Mouse (Mus musculus): ENCODE results near the gene Irf4.

Irf4 gene

GRCm38 (mm10) chr13:30758789-30759381 lies 9.9 kb downstream of the Irf4 start:
- in situ Hi-C loops (cut with MboI, MseI), result loop anchor here in 1 of 2 experiments (10.0 kb wide), 1 partner anchor 106 kb away; no protein-coding TSS in a partner anchor

DNA sequence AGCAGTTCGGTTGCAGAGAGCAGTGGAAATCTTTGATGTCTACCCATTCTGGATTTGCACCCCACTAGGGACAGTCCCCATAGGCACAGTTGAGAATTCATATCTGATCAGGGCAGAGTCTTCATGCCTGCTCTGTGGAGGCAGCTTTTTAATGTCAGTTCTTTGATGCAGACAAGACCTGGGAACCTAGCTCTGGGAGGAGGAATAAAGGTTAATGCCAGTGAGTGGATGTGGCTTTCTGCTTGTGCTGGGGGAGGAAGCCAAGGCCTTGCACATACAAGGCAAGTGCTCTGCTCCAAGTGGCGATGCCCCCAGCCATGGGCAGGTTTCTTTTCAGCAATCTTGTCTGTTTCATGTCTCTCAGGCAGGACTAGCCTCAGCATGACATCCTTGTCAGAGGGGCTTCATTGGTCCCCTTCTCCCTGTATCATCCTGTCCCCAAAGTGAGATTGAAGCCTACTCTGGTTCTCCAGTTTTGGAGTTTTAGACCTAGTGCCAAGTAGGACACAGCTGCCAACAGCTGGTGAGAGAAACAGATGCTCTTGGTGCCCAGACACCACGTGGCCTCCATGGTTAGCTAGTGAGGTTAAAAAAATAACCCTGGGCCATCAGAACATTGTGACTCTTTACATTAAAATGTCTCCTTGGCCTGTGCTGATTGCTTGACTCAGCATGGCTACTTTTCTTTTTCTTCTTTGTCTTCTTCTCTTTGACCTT lies 11.5 kb downstream of the Irf4 start:
- in situ Hi-C loops (cut with MboI, MseI), result no loop called here

DNA sequence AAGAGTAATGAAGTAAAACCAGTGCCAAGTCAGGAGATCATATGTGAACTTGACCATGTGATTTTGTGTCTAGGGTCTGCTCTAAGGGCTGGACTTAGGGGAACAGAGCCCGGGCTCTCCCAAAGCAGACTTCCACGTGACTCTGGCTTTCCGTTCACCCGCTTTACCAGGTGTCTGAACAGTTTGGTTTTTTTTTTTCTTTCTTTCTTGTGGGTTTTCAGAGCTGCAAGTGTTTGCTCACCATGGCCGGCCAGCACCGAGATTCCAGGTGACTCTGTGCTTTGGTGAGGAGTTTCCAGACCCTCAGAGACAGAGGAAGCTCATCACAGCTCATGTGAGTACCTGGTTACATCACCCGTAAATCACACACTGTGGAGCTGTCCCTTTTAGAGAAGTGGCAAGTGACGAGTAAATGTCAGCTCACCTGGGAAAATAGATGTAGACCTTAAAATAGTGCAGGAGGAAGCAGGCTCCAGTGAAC lies 12.2 kb downstream of the Irf4 start:
- in situ Hi-C loops (cut with MboI, MseI), result no loop called here

- in situ Hi-C loops (cut with MboI, MseI), result no loop called here
Observed at GRCm38 (mm10) chr13:30762224-30762623, 13.2 kb downstream of the Irf4 start.

DNA sequence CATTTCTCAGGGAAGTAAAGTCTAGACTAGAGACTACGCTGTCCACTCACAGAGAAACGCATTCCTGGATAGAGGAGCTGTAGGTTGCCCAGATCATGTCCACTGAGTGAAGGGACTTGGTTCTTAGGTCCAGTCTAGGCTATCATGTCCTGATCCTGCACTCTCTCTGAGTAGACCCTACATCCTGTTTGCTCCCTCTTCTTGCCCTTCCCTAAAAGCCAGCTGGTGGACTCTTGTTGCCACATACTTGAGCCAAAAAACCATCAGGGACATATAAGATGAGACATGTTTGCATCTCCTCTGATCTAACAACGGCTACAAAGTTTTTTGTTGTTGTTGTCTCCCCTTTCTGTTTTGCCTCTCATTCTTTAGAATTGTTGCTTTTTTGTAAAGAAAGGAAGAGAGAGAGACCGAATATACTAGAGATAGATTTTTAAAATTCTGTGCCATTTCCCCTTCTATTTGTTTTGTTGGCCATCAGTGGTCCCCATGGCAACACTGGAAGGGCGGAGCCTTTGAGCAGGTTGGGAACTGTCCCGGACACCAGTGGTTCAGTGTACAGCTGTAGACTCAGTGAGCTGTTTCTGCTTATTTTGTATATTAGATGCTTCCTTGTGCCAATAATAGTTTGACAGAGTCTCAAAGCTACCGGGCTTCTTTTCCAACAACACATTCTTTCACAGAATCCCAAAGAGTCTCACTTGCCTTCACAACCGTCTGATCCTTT lies 15.2 kb downstream of the Irf4 start:
- in situ Hi-C loops (cut with MboI, MseI), result no loop called here

GRCm38 (mm10) chr13:30765906-30766305 lies 16.9 kb downstream of the Irf4 start:
- in situ Hi-C loops (cut with MboI, MseI), result no loop called here

DNA sequence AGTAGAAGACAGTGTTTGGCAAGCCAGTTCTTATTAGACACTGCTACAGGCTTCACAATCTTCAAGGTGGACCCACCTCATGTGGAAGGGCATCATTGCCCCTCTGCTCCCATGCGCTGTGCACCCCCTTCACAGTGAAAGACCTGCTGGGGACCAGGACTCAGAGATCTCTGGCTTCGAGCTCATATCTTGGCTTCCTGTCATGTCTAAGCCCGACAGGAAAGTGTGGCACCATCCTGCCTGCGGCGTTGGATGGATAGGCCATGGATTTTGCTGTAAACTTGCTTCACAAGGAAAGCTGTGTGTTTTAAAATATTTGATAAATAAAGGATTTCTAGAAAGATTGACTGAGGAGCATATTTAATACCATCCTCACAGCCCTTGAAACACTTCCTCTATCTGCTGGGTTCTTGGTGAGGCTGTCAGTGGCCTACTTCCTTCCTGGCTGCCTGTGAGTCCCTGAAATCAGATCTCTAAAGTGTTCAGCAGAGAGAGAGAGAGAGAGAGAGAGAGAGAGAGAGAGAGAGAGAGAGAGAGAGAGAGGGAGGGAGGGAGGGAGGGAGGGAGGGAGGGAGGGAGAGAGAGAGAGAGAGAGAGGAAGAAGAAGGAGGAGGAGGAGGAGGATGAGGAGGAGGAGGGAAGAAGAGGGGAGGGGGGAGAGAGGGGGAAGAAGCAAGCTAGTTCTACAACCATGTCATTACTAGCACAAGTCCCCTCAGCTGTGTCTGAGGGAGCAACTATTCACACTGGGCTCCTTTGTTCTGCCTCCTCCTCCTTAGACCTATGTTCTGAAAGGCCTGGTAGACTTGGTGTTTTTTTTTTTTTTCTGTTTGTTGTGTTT lies 17.8 kb downstream of the Irf4 start:
- in situ Hi-C loops (cut with MboI, MseI), result no loop called here

GRCm38 (mm10) chr13:30767477-30768127 lies 18.6 kb downstream of the Irf4 start:
- in situ Hi-C loops (cut with MboI, MseI), result no loop called here

GRCm38 (mm10) chr13:30776021-30776420 lies 27.0 kb downstream of the Irf4 start:
- in situ Hi-C loops (cut with MboI, MseI), result no loop called here

DNA sequence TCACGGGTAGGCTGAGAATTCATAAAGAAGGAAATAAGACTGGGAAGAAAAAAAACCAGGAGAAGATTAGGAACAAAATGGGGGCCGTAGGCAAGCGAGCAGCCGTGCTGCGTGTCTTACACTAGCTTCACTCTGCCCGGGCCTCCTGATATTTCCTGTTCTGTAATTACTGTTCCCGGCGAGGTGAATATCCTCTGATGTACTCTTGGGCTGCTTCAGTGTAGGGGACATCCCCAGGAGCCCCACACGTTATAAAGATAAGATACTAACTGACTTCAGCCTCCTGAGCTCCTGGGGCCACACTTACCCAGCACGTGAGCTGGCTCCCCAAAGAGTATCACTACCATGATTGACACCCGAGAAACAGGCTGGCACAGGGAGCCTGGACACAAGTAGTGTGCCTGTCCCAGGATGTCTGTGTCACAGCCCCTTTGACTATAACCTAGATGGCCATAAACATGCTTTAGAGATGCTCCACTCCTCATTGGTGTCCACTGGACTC lies 28.7 kb downstream of the Irf4 start:
- in situ Hi-C loops (cut with MboI, MseI), result no loop called here

DNA sequence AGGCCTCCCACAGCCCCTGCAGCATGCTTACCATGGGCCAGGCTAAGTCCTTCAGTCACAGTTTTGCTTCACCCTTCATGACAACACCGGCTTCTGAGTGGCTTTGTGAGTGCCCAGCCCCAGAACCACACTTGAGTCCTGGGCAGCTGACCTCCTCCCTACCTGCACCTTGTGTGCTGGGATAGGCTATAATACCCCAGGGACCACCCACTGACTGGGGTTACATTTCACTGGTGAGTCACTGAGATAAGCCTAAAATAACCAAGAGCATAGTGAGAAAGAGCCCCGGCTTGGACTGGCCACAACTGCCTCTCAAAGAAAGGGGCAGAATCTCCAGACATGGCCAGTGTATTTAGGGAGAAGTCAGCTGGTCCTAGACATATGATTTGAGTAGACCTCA lies 32.9 kb downstream of the Irf4 start:
- in situ Hi-C loops (cut with MboI, MseI), result no loop called here

DNA sequence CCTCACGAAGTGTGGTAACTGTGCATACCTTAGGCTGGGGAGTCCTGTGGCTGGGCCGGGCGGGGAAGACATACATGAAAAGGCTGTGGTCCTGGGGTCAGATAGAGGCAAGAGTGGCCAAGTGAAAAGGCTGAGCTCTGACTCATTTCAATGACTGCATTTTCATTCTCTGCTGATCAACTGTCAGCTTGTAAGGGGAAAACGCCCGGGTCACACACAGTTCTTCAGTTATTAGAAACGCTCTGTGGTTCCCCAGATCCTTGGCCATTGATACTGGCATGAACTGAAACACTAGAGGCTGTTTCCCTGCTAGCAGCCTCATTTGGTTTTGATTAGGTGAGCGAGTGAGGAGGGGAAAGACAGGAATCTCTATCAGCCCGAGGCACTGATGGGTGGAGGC lies 33.4 kb downstream of the Irf4 start:
- in situ Hi-C loops (cut with MboI, MseI), result no loop called here

GRCm38 (mm10) chr13:30785423-30786040 lies 36.5 kb downstream of the Irf4 start:
- in situ Hi-C loops (cut with MboI, MseI), result no loop called here

DNA sequence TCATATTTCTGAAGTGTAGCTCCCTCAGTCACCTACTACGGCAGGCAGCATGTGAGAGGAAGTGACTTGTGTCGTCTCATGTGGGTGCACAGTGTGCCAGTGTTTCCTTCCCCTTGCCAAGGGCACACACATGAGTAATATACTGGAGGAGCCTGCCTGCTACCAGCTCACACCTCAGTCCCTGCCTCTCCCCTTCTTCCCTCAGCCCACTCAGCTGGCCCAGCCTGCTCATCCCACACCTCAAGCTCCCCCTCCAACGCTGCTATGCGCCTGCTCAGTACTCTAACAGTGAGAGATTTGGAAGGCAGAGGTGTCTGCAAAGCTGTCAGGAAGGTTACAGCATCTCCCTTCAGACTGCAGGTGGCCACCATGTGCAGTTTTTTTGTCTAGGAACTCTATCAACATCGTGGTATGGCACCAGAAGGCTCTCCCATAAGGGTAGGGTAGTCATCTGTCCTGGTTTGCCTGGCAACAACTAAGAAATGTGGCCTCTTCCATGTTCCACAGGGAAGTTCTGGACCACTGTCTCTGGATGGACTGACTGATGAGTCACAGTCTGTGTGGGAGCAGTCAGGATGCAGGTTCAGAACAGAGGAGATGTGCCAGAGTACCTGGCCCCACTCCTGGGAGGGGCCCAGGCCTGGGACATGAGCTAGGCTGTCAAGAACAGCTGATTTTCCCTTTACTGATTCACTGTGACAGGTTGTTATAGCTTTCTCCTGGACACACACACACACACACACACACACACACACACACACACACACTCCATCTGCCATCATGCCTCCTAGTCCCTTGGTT lies 37.4 kb downstream of the Irf4 start:
- in situ Hi-C loops (cut with MboI, MseI), result no loop called here

GRCm38 (mm10) chr13:30787036-30787320 lies 38.0 kb downstream of the Irf4 start:
- in situ Hi-C loops (cut with MboI, MseI), result no loop called here

DNA sequence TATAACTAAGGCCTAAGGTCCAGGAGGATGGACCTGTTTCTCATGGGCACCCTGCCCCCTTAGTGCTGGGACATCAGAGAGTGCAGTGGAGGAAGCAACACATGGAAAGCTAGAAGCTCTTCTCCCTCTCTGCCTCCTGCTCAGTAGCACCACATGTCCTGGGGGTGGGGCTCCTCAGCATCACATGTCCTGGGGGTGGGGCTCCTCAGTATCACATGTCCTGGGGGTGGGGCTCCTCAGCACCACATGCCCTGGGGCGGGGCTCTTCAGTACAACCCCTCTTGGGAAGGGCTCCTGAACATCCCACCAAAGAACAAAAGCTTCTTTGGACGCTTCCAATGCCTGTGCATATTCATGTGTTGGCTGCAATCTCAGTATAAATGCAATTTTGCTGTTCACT lies 38.5 kb downstream of the Irf4 start:
- in situ Hi-C loops (cut with MboI, MseI), result no loop called here

DNA sequence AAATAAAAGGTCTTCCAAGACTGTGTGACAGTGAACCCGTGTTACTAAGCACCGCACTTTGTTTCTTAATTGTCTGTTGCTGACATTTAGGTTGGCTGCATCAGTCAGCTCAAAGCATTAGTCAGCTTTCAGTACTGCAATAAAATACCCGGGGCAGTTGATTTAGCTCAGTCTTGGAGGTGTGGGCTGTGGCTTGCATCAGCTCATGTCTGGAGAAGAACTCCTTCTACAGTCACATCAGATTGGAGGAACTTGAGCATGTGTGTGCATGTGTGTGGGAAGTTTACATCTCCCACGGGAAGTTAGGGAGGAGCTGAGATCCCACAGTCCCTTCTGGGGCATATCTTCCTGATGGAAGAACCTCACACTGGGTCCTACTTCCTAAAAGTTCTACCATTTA lies 38.9 kb downstream of the Irf4 start:
- in situ Hi-C loops (cut with MboI, MseI), result no loop called here

- in situ Hi-C loops (cut with MboI, MseI), result no loop called here
Observed at GRCm38 (mm10) chr13:30788421-30788820, 39.4 kb downstream of the Irf4 start.

GRCm38 (mm10) chr13:30790016-30790415 lies 41.0 kb downstream of the Irf4 start:
- in situ Hi-C loops (cut with MboI, MseI), result loop anchor here in 1 of 2 experiments (5.0 kb wide), 1 partner anchor 223 kb away; no protein-coding TSS in a partner anchor

DNA sequence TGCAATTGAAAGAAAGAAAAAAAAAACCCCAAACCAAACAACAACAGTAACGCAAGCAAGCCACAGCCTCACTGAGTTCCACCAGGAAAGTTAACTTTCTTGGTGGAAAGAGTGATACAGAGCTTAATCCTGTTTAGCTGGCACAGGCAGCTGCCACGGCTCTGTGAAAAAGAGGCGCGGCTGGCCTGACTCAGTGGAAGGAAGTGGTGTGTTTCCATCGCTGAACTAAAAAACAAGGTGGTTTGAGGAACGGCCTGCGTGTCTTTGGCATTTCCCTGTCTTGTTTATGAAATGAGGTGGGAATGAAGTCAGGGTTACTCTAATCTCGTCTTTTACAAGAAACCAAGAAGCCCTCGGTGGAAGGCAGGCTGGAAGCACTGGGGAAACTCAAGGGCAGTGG lies 43.3 kb downstream of the Irf4 start:
- in situ Hi-C loops (cut with MboI, MseI), result loop anchor here in 1 of 2 experiments (5.0 kb wide), 1 partner anchor 225 kb away; no protein-coding TSS in a partner anchor
